Mouse (Mus musculus) adrenal gland, adult 2 months (tissue): ENCODE measurements at regions not wholly inside any gene's neighbourhood (a gene's known extent, or its start where the extent isn't known, plus 50 kb on each side); places are given as distances from the start of the nearest gene placed in this dataset.

Experiments used
- DNase-seq: peaks from one replicate; pipeline ENCODE4 v3.0.0; 2021

- DNase-seq: no peak
Observed at GRCm38 (mm10) chr3:34593279-34593678, 56.9 kb upstream of the Sox2 start.

- no peak for DNase-seq
Observed at GRCm38 (mm10) chr3:34577896-34578530, 72.2 kb upstream of the Sox2 start.

DNA sequence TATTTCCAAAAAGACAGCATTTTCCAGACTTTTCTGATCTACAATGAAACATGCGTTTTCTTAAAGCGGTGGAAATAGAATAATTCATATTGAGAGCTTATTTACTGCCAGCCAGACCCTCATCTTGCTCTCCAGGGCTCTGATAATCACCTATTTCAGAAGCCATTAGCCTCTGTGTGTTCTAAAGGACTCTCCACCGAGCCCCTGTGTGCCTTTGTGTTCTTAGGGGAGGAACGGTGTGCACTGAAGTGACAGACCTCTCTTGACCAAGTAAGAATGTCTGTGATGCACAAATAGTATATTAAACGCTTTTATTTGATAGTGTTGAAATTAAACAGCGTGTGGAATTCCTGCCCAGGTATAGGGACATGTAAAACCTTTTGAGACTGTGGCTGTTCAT is 73.1 kb upstream of the Sox2 start:
- DNase-seq: no peak

DNA sequence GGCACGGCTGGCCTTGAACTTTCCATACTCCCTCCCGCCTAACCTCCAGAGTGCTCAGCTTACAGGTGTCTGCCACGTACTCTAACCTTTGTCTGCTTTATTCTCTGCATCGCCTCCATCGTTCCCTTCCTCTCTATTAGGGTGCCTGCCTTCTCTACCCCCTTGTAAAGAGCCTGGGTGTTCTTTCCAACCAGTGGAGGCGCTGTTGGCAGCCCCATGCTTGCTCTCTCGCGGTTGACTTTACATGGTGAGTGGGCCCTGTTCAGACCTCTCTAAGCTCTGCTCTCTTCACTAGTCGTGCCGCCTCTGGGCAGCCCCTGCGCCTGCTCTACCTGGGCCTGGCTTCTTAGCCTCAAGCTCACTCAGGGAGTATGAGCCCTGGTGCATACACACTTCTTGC is 74.0 kb upstream of the Sox2 start:
- DNase-seq: no peak

DNA sequence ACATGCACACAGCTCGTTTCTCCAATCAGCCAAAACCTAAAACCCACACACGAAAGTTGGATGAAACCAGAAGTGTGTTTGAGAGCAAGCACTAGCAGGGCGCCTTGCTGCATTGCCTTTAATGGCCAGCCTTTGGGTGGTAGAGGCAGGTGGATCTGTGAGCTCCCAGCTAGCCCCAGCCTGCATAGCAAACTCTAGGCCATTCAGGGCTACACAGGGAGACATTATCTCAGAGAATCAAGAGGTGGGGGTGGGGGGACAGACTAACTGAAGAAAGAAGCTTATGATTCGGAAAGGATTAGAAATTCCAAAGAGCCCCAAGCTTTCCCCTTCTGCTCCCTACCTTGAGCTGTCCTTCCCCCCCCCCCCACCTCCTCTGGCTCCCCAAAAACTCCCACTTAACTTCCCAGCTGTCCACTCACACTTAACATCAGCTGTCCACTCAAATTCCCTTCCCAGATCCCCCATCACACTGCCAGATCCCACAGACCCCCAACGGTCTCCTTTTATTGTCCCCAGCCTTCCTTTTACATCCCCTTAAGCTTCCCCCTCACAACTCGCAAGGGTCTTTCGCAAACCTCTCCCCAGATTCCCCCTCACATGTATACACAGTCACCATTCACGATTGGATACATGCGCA is 75.4 kb upstream of the Sox2 start:
- no peak for DNase-seq

DNA sequence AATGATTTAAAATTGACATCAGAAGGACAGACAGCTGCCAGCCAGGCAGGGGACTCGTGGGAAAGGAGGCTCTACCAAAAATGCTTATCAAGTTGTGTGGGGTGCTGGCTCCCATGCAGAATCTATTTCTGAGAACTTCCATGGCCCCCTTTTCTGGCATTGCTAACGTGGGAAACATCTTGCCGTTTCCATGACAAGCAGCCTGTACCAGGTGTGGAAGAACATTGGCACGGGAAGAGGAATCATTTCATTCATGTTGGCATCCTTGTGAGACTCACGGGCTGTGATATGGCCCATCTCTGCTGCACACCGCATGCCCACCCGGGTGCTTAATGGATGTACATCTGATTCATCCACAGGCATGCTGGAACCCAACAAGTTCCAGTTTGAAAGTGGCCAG is 76.9 kb upstream of the Sox2 start:
- no peak for DNase-seq

- no peak for DNase-seq
Observed at GRCm38 (mm10) chr3:34572081-34572480, 78.1 kb upstream of the Sox2 start.

DNA sequence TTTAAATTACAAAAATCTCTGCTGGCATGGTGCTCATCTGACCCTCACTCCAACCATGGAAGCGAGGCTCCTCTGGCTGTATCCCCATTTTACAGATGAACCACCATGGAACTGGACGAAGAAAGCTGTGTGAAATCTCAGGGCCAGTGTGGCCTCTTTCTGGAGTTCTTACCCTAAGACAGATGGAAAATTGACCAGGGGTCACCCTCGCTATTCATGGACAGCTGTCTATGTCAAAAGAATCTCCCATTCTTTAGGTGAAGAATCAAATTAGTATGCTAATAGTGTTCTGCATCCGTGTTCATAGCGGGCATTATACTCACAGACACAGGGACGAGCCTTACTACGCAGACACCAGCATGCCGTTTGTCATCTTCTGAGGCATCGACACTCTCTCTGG is 78.6 kb upstream of the Sox2 start:
- no peak for DNase-seq

DNA sequence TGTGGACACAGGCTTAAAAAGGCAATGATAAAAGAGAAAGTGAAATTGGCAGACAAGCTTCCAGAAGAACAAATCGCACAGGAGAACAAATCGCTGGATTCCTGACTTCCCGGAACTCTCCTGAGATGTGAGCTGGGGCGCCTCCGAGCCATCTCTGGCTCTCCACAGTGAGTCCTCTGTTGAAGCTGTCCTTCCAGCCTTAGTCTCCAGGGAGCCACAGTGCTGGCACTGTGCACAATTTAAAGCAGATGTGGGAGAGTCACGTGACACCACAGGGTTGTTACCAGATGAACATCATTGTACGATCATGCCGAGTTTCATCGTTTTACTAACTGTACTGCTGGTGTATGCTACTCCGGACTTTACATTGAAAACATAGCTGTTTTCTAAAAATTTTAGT is 80.2 kb upstream of the Sox2 start:
- no peak for DNase-seq

DNA sequence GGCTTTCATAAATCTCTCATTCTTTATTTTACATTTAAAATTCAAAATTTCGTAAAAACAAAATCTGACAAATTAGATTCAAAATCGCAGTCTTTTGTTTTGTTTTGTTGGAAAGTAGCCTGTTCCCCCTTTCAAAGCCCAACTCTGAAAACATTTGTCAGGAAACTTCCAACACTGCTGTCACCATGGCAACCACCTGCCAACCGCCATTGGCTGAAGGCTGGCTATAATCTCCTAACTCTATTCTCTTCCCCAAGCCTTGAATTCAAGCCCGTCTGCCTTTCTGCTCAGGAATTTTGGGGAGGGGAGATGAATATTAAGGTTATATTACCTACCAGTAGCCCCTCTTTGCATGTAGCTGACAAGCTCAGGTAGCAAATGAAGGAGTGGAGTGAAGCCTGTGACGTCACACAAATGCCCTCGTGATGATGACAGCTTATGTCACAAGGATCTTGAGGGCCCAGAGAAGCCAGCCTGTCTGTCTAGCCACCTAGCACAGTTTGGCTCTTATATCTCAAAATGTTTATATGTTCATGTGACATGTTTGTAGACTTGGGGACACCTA is 82.0 kb upstream of the Sox2 start:
- no peak for DNase-seq

DNA sequence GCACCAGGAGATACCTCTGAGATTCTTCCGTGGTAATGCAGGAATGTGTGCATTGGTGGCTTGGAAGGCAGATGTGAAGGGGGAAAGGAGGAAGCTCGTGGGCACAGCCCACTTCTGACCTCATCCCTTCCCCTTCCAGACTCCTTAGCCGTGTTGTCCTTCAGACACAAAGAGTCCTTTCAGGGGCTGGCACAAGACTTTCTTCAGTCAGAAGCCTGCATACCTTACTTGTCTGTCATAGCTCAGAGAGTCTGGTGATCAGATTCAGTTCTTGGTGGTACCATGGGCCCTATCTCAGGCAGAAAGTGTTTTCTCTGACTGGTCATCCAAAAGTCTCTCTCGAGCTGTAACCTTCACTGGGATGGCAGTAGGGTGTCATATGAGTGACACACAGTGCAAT is 84.8 kb upstream of the Sox2 start:
- no peak for DNase-seq

- DNase-seq: no peak
Observed at GRCm38 (mm10) chr3:34562893-34563292, 87.3 kb upstream of the Sox2 start.

DNA sequence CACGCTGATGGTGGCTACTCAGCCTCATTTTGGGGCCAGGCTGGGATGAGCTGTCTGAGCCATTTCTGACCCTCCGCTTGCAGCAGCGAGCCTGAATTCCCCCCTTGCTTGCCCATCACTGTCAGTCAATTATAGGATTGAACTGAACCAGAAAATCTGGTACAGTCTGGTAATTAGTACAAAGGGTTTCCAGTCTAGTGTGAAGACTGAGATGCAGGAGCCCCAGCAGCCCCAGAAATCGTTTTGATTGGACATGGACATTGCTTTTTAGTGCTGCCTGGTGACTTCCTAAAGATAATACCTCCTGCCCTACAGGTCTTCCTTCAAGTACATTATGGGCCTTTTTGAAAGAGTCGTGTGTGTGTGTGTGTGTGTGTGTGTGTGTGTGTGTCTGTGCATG is 88.5 kb upstream of the Sox2 start:
- no peak for DNase-seq

GRCm38 (mm10) chr3:34559841-34560703 is 90.1 kb upstream of the Sox2 start:
- no peak for DNase-seq

DNA sequence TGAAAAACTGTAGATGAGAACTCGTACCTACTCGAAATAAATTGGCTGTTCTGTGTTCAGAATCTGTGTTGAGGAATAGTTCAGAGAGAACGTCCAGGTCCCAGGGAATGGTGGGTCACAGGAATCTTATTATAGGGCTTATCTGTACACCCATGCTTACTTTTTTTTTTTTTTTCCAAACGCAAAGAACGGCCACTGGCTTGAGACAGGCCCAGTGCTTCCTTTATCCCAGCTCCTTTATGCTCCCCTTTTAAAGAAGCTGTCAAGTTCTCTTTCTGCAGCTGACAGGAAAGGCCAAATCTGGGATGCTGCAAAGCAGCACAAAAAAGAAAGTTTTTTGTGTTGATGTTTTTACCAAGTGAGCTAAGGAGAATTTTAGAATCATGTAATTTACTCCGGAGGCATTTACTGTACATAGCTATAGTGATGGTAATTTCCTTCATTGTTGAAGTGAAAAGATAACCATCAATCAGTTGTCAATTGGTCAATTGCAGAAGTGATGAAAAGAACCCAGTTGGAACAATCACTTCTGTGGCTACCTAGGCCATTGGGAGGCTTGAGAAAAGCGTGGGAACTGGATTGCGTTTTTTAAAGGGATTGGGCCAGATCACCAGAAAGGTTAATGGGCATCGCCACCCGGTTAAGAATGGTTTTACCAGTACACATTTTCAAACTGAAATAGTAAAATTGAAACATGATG is 91.2 kb upstream of the Sox2 start:
- DNase-seq: no peak

DNA sequence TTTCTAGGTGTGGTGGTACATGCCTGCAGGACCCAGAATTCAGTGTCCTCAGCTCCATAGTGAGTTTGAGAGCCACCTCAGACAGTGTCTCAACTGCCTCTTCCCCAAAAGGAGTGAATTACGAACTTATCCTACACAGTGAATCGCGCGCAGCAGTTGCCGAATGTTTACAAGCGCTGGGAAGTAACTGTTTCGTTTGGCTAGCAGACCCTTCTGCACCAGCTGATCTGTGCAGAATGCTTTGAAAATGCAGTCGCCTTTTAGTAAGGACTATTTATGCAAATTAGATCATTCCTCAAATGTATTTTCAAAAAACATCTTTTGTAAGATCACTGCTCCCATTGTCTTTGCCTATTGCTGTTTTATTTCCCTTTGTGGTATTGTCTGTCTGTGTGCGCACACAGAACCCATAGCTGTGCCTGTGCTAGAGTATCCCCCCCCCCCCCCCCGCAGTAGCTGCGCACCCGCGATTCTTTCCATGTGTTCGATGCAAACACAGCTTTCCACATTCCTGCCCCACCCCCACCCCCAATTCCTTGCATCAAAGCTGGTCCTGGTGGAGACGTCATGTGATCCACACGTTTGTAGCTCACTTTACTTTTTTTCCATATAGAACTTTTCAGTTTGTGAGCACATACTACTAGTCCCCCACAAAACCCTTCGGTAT is 97.5 kb upstream of the Sox2 start:
- no peak for DNase-seq

DNA sequence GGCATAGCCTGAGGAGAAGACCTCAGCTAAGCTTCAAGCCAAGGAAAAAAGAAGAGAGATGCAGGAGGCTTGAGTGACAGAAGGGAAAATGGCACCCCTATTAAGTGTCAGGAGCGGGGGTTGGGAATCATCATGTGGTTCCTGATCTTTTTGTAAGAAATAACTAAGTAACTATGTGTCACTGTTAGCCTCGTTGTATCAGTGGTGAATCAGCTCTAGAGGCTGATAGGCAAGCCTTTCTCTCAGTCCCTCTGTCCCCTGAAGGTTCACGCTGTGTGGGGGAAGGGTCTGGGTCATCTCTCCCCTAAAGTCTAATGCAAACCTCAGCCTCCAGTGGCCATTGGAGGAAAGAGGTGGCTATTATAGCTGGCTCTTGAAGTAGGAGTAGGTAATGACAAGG is 99.1 kb upstream of the Sox2 start:
- DNase-seq: no peak

GRCm38 (mm10) chr3:34550189-34550588 is 100.0 kb upstream of the Sox2 start:
- no peak for DNase-seq

GRCm38 (mm10) chr3:34532451-34532850 is 117.8 kb upstream of the Sox2 start:
- no peak for DNase-seq

DNA sequence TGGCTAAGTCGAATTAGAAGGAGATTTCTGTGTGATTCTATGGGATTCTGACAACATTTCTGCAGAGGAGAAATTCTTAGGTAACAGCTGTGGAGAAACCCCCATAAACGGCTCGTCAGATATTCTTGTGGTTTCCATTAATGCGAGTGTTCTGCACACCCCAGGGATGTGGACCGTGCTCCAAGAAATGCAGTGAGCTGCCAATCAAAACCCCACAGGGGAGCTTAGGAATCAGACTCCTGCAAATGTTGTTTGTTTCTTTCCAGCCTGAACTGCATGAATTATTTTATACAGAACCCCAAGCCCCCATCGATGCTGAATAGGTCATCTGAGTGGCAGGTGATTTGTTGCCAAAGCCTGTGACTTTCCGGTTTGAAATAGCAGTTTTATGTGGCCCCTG is 118.4 kb upstream of the Sox2 start:
- no peak for DNase-seq

DNA sequence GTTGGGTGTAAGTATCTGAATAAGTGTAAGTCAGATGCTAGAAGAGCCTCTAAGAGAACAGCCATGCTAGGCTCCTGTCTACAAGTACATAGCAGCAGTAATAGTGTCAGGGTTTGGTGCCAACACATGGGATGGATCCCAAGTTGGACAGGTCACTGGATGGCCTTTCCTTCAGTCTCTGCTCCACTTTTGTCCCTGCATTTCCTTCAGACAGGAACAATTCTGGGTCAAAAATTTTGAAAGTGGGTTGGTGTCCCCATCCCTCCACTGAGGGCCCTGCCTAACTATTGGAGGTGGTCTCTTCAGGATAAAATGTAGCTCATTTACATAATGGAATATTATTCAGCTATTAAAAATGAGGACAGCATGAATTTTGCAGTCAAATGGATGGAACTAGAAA is 122.7 kb upstream of the Sox2 start:
- no peak for DNase-seq

DNA sequence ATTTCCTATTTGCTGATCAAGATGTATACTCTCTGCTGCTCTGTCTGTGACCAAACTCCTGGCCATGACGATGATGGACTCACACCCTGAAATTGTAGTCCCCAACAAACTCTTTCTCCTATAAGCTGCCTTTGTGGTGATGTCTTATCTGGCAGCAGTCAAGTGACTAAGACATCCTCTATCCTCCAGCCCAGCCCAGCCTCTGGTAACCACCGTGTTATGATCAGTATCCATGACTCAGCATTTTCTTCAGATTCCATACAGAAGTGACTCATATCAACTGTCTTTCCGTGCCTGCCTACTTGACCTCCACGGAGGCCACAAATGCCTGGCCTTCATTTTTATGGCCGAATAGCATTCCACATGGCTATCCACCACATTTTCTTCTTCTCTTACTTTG is 124.5 kb upstream of the Sox2 start:
- DNase-seq: no peak
